Mouse (Mus musculus): Measurements from ENCODE around the gene Cdk2ap2.

DNA sequence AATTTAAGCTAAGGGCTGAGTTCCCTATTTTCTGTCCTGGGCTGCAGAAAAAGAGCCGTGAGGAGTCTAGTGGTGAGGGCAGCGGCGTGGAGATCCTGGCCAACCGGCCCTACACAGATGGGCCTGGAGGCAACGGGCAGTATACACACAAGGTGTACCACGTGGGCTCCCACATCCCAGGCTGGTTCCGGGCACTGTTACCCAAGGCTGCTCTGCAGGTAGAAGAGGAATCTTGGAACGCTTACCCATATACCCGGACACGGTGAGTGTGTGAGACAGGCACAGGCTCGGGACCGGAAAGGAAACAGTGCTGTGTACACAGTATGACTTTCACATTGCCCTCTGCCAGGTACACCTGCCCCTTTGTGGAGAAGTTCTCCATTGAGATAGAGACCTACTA, 5.6 kb downstream of the Cdk2ap2 start:
- TF ChIP-seq CTCF (IDR thresholded peaks at IDR 0.05; ENCODE audit: extremely low read depth, insufficient read depth, low read length), result no peak
- TF ChIP-seq POLR2A (IDR thresholded peaks at IDR 0.05; ENCODE audit: extremely low read depth, insufficient read depth, low read length), result no peak
